ENCODE assay signal across 38 mouse cellular contexts in the genomic region with DNA sequence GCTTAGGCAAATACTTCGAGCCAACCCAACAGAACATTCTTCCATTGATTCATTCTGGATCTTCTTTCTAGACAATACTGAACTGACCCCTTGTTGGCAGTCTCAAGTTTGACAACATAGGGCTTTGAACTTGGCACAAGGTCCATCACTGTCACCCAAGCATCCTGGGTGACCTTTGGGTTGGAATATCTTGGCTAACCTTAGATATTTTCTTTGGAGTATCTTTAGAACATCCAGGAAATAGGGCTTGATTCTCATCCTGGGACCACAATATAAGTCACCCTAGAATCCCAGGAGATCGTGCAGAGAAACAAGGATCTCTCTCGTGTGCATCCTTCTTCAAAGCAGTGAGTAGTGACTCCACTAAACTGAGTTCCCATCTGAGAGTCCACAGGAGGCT. TPM values are rescaled to one million over a fixed set of nuclear protein-coding genes. Genes with fewer than 3 reads are reported as not detected.
"Had no signal": no experiment of that assay in that cellular context is flagged by ENCODE, and none has a peak within 500 bp of the region (broad histone marks: within the 10 kb centered on the region; RNA-seq: fewer than 3 reads in every experiment).

A gene (plus strand): TSS at position 301 of the 400 bp plus-strand sequence.

- H3K4me1 ChIP-seq: embryonic facial prominence, embryonic 10.5 days; embryonic facial prominence, embryonic 12.5 days; embryonic facial prominence, embryonic 13.5 days; embryonic facial prominence, embryonic 15.5 days; forebrain, embryonic 13.5 days; forebrain, embryonic 15.5 days had no signal

- ATAC-seq: forebrain, embryonic 13.5 days; forebrain, embryonic 14.5 days; forebrain, embryonic 15.5 days; forebrain, embryonic 16.5 days; forebrain, postnatal 0 days had no signal

- H3K9me3 ChIP-seq: embryonic facial prominence, embryonic 10.5 days; embryonic facial prominence, embryonic 12.5 days; embryonic facial prominence, embryonic 13.5 days; embryonic facial prominence, embryonic 15.5 days; forebrain, embryonic 10.5 days; forebrain, embryonic 12.5 days; forebrain, embryonic 13.5 days; forebrain, embryonic 15.5 days had no signal

- H3K9ac ChIP-seq: embryonic facial prominence, embryonic 12.5 days; embryonic facial prominence, embryonic 13.5 days; embryonic facial prominence, embryonic 15.5 days; forebrain, embryonic 12.5 days; forebrain, embryonic 13.5 days; forebrain, embryonic 15.5 days; forebrain, postnatal 0 days had no signal

- H3K4me3 ChIP-seq: embryonic facial prominence, embryonic 10.5 days; embryonic facial prominence, embryonic 12.5 days; embryonic facial prominence, embryonic 13.5 days; embryonic facial prominence, embryonic 15.5 days; erythroblast, embryonic 14.5 days; forebrain, embryonic 10.5 days; forebrain, embryonic 12.5 days; forebrain, embryonic 13.5 days; forebrain, embryonic 15.5 days; gastrocnemius, adult 2 months; heart, adult 2 months had no signal

- H3K36me3 ChIP-seq: embryonic facial prominence, embryonic 10.5 days; embryonic facial prominence, embryonic 12.5 days; embryonic facial prominence, embryonic 13.5 days; embryonic facial prominence, embryonic 15.5 days; forebrain, embryonic 10.5 days; forebrain, embryonic 12.5 days; forebrain, embryonic 15.5 days had no signal

- H3K4me2 ChIP-seq: embryonic facial prominence, embryonic 12.5 days; embryonic facial prominence, embryonic 13.5 days; embryonic facial prominence, embryonic 15.5 days; forebrain, embryonic 12.5 days; forebrain, embryonic 13.5 days; forebrain, embryonic 15.5 days had no signal

- H3K27me3 ChIP-seq: embryonic facial prominence, embryonic 12.5 days; embryonic facial prominence, embryonic 13.5 days; embryonic facial prominence, embryonic 15.5 days; forebrain, embryonic 12.5 days; forebrain, embryonic 13.5 days; forebrain, embryonic 15.5 days had no signal

- DNase-seq: cerebellum, adult 8-10 months; cerebellum, adult 9-10 months; cerebellum, adult 9-11 months; cerebellum, postnatal 10 days; cerebellum, postnatal 14 days; cerebellum, postnatal 25 days; cerebellum, postnatal 36 days; embryo, embryonic 11 days; forebrain, postnatal 0 days; gastrocnemius, adult 2 months; gastrocnemius, postnatal 10 days; gastrocnemius, postnatal 14 days; gastrocnemius, postnatal 25 days; gastrocnemius, postnatal 36 days; heart, adult 18-20 months; heart, adult 2 months had no signal

- H3K27ac ChIP-seq: embryonic facial prominence, embryonic 10.5 days; embryonic facial prominence, embryonic 12.5 days; embryonic facial prominence, embryonic 13.5 days; embryonic facial prominence, embryonic 15.5 days; forebrain, embryonic 10.5 days; forebrain, embryonic 12.5 days; forebrain, embryonic 13.5 days; forebrain, embryonic 15.5 days; gastrocnemius, adult 2 months; heart, adult 2 months had no signal

RNA-seq across cellular contexts. Expression of the gene that starts here (rescaled TPM):
- total RNA-seq: common myeloid progenitor, adult 5-6 weeks; forebrain, postnatal 0 days; gastrocnemius, adult 18-20 months; gastrocnemius, adult 2 months; gastrocnemius, adult 8-10 months; gastrocnemius, postnatal 10 days; gastrocnemius, postnatal 14 days; gastrocnemius, postnatal 25 days; gastrocnemius, postnatal 36 days; gastrocnemius, postnatal 4 days; granulocyte monocyte progenitor cell, adult 5-6 weeks; heart, adult 18-20 months; heart, adult 2 months; heart, adult 8-10 months had no signal
- polyA plus RNA-seq: cortical plate, adult 2 months; embryonic facial prominence, embryonic 10.5 days; embryonic facial prominence, embryonic 11.5 days; embryonic facial prominence, embryonic 12.5 days; embryonic facial prominence, embryonic 13.5 days; embryonic facial prominence, embryonic 15.5 days; erythroblast, embryonic 14.5 days; forebrain, embryonic 10.5 days; forebrain, embryonic 11.5 days; forebrain, embryonic 12.5 days; forebrain, embryonic 13.5 days; forebrain, embryonic 14.5 days; forebrain, embryonic 15.5 days; forebrain, embryonic 16.5 days; forebrain, postnatal 0 days; frontal cortex, adult 2 months; gonadal fat pad, adult 2 months; heart, adult 2 months had no signal
